Mouse (Mus musculus) lung, postnatal 0 days (tissue): Measurements from ENCODE around the gene Olfr646. TPM values are rescaled to one million over a fixed set of nuclear protein-coding genes. Genes with fewer than 3 reads are reported as not detected.

ENCODE experiments used
- ATAC-seq: fragments of 200-750 bp; cut with Nextera tagmentation; 2 replicates; pipeline ENCODE4 v1.8.0; 2017; ENCODE audit warnings: moderate library complexity
- DNase-seq: peaks from one replicate; pipeline ENCODE4 v3.0.0-alpha.2; 2016; ENCODE audit warnings: low spot score
- H3K27ac ChIP-seq: fragments of 300-500 bp; sonication (generic); 2 replicates; pipeline ENCODE4 v1.5.1; 2014; ENCODE audit warnings: antibody characterized with exemption, mild to moderate bottlenecking, low read length, mixed read lengths
- H3K27me3 ChIP-seq: fragments of 300-500 bp; sonication (generic); replicated peaks from 2 replicates; pipeline ENCODE4 v1.6.1; 2014; ENCODE audit warnings: low read length, mixed read lengths; ENCODE audit not compliant: insufficient read depth
- H3K36me3 ChIP-seq: fragments of 300-500 bp; sonication (generic); 2 replicates; pipeline ENCODE4 v1.6.1; 2014; ENCODE audit warnings: low read length, mixed read lengths; ENCODE audit not compliant: insufficient read depth
- H3K4me1 ChIP-seq: fragments of 300-500 bp; sonication (generic); 2 replicates; pipeline ENCODE4 v1.6.1; 2014; ENCODE audit warnings: antibody characterized with exemption, low read depth, low read length, mixed read lengths; ENCODE audit not compliant: insufficient read depth
- H3K4me2 ChIP-seq: fragments of 300-500 bp; sonication (generic); replicated peaks from 2 replicates; pipeline ENCODE4 v1.6.1; 2014; ENCODE audit warnings: low read depth, mild to moderate bottlenecking, low read length, moderate library complexity, mixed read lengths
- H3K4me3 ChIP-seq: fragments of 300-500 bp; sonication (generic); 2 replicates; pipeline ENCODE4 v1.5.1; 2014; ENCODE audit warnings: low read depth, low read length
- H3K9ac ChIP-seq: fragments of 300-500 bp; sonication (generic); replicated peaks from 2 replicates; pipeline ENCODE4 v1.6.1; 2014; ENCODE audit warnings: low read depth, mild to moderate bottlenecking
- H3K9me3 ChIP-seq: fragments of 300-500 bp; sonication (generic); 2 replicates; pipeline ENCODE4 v1.6.1; 2016; ENCODE audit warnings: low read length, mixed read lengths
- CTCF ChIP-seq: IDR thresholded peaks from 2 replicates; pipeline ENCODE4 v1.5.1; 2016; ENCODE audit warnings: antibody characterized with exemption, mild to moderate bottlenecking
- EP300 ChIP-seq: IDR thresholded peaks from 2 replicates; pipeline ENCODE4 v1.6.1; 2016; ENCODE audit warnings: antibody characterized with exemption, mild to moderate bottlenecking, control low read depth
- WGBS: fragments of 180-500 bp; shearing (Covaris S2); extraction: QIAGEN DNeasy Blood & Tissue Kit; methylation state at CpG from one replicate; pipeline ENCODE4 v1.1.7; 2014; 5-methylcytosine and 5-hydroxymethylcytosine counted together
- polyA plus RNA-seq: library from polyadenylated mRNA; unstranded; fragments of >200 nt; fragmentation: Nextera tagmentation; extraction: Ambion mirVana; gene quantifications from 2 replicates; pipeline ENCODE4 v1.2.1, GENCODE M21; 2015

The Olfr646 gene
- polyA plus RNA-seq, 1 experiment from 2014 or later: not detected

DNA sequence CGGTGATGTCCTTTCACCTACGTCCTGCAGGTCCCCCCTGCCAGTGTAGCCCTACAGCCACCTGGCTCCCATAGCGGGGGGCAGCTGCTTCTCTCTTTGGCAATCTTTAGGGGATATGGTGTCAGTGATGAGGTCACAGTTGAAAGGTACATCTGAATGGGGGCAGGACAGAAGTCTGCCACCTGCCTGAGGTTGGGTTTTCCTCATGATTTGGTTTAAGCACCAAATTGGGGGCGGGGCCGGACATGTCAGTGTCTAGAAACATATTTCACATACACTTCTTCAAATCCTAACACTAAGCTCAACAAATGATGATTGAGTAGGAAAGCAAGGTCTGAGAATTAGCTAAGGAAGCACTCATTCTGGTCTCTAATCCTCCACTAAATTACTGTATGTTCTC, 25.1 kb downstream of the Olfr646 start, which contains the start of gene Ubqln5:
Gene Ubqln5 (minus strand): TSS at position 101 of the 400 bp plus-strand sequence.
- TF ChIP-seq CTCF: no peak
- TF ChIP-seq EP300: no peak
- H3K9ac ChIP-seq: no peak within 1 kb of the TSS
- no peak within 1 kb of the TSS for H3K4me2 ChIP-seq
- H3K27ac ChIP-seq: no peak within 1 kb of the TSS
- no peaks in the 10 kb centered on the region for H3K27me3 ChIP-seq
- no peak for DNase-seq
- WGBS: 85% methylated on average over 5 of the region's 5 CpGs
- no peaks in the 10 kb centered on the region for H3K36me3 ChIP-seq
- H3K4me1 ChIP-seq: no peaks in the 10 kb centered on the region
- ATAC-seq: no peak
- H3K4me3 ChIP-seq: no peak within 1 kb of the TSS
- H3K9me3 ChIP-seq: no peaks in the 10 kb centered on the region

DNA sequence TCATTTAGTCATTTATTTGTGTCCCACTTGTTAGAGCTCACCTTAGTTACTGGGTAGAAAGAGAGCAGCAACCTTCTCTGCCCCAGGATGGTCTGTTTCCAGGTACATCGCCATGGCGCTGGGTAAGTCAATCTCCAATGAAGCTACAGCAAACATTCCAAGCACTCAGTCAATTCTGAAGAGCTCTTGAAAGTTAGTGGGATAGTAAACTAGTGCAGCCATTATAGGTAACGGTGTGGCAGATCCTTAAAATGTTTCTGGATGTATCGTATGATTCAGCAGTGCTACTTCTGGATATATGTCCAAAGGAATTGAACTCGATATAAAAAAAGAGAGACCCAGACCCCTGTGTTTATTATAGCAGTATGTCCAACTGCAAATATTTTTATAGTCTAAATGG, 32.6 kb downstream of the Olfr646 start, which contains the start of gene Olfr643:
Gene Olfr643 (minus strand): TSS at position 101 of the 400 bp plus-strand sequence.
- H3K4me3 ChIP-seq: no peak within 1 kb of the TSS
- no peaks in the 10 kb centered on the region for H3K36me3 ChIP-seq
- ATAC-seq: no peak; the same call in 1 of the 2 replicates
- no peaks in the 10 kb centered on the region for H3K27me3 ChIP-seq
- 54% methylated on average over 5 of the region's 5 CpGs for WGBS
- H3K9ac ChIP-seq: no peak within 1 kb of the TSS
- H3K4me2 ChIP-seq: no peak within 1 kb of the TSS
- no peak for TF ChIP-seq EP300
- no peak for TF ChIP-seq CTCF
- no peaks in the 10 kb centered on the region for H3K4me1 ChIP-seq
- no peak for DNase-seq
- no peaks in the 10 kb centered on the region for H3K9me3 ChIP-seq
- no peak within 1 kb of the TSS for H3K27ac ChIP-seq

- WGBS: 67% methylated on average over 3 of the region's 3 CpGs
- no peak for DNase-seq
- H3K27ac ChIP-seq: no peak within 1 kb of the TSS
Observed at GRCm38 (mm10) chr7:104143179-104143578, 38.5 kb downstream of the Olfr646 start, which contains the start of gene Ubqln3. Ubqln3 (minus strand) TSS chr7:104143279.

DNA sequence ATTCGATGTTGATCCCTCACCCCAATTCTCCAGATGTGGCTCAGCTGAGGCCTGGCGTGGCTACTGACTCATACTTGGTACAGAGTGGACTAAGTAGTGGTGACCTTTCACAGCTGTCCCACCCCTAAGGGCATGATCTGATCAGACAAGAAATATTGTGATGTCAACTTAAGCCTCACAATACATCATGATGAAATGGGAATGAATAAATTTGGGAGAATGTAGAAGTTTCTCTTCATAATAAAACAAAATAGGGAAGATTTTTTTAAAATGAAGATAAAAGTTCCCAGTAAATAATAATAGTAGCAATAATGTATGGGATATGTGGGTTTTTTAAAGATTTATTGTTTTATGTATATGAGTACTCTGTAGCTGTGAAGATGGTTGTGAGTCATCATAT, 45.8 kb downstream of the Olfr646 start, which contains the start of gene Ubqlnl:
Gene Ubqlnl (minus strand): TSS at position 101 of the 400 bp plus-strand sequence.
- H3K9ac ChIP-seq: no peak within 1 kb of the TSS
- no peak for TF ChIP-seq CTCF
- TF ChIP-seq EP300: no peak
- no peaks in the 10 kb centered on the region for H3K9me3 ChIP-seq
- DNase-seq (no peak), ATAC-seq (no peak)
- 74% methylated on average over 2 of the region's 2 CpGs for WGBS
- no peak within 1 kb of the TSS for H3K4me3 ChIP-seq
- no peaks in the 10 kb centered on the region for H3K36me3 ChIP-seq
- no peaks in the 10 kb centered on the region for H3K4me1 ChIP-seq
- H3K27me3 ChIP-seq: no peaks in the 10 kb centered on the region
- no peak within 1 kb of the TSS for H3K4me2 ChIP-seq
- H3K27ac ChIP-seq: no peak within 1 kb of the TSS

More at GRCm38 (mm10) chr7:104143179-104143578, 38.5 kb downstream of the Olfr646 start, which contains the start of gene Ubqln3:
- Histone ChIP-seq H3K36me3 (no peaks in the 10 kb centered on the region), H3K27me3 (no peaks in the 10 kb centered on the region), H3K4me3 (no peak within 1 kb of the TSS), H3K9ac (no peak within 1 kb of the TSS), H3K4me1 (no peaks in the 10 kb centered on the region), H3K9me3 (no peaks in the 10 kb centered on the region), H3K4me2 (no peak within 1 kb of the TSS)
- no peak for ATAC-seq
- TF ChIP-seq CTCF: no peak
- TF ChIP-seq EP300: no peak

Other genes starting within 250 kb of the Olfr646 start
- not detected in 2 replicates for gene Olfr66, start 218.6 kb upstream of the Olfr646 start, polyA plus RNA-seq
- not detected in 2 replicates for gene Olfr64, start 210.4 kb upstream of the Olfr646 start, polyA plus RNA-seq
- 0.05 TPM in 1 of 2 replicates, not detected in the other for gene Olfr65, start 201.4 kb upstream of the Olfr646 start, polyA plus RNA-seq
- not detected in 2 replicates for gene Olfr631, start 176.0 kb upstream of the Olfr646 start, polyA plus RNA-seq
- not detected in 2 replicates for gene Olfr632, start 170.5 kb upstream of the Olfr646 start, polyA plus RNA-seq
- not detected in 2 replicates for gene Olfr633, start 160.4 kb upstream of the Olfr646 start, polyA plus RNA-seq
- not detected in 2 replicates for gene Olfr635, start 133.7 kb upstream of the Olfr646 start, polyA plus RNA-seq
- gene Olfr638, start 106.1 kb upstream of the Olfr646 start, polyA plus RNA-seq: not detected in 2 replicates
- not detected in 2 replicates for gene Olfr639, start 87.6 kb upstream of the Olfr646 start, polyA plus RNA-seq
- gene Olfr640, start 79.3 kb upstream of the Olfr646 start, polyA plus RNA-seq: not detected in 2 replicates
- gene Olfr641, start 69.4 kb upstream of the Olfr646 start, polyA plus RNA-seq: not detected in 2 replicates
- not detected in 2 replicates for gene Olfr642, start 52.2 kb upstream of the Olfr646 start, polyA plus RNA-seq
- gene 4930516K23Rik, start 43.4 kb upstream of the Olfr646 start, polyA plus RNA-seq: not detected in 2 replicates
- not detected in 2 replicates for gene Olfr644, start 33.0 kb upstream of the Olfr646 start, polyA plus RNA-seq
- not detected in 2 replicates for gene Olfr645, start 19.4 kb upstream of the Olfr646 start, polyA plus RNA-seq
- not detected in 2 replicates for gene Ubqln5, start 25.0 kb downstream of the Olfr646 start, polyA plus RNA-seq
- not detected in 2 replicates for gene Olfr643, start 32.5 kb downstream of the Olfr646 start, polyA plus RNA-seq
- gene Ubqln3, start 38.4 kb downstream of the Olfr646 start, polyA plus RNA-seq: not detected in 2 replicates
- gene Ubqlnl, start 45.7 kb downstream of the Olfr646 start, polyA plus RNA-seq: not detected in 2 replicates
- gene Olfm5, start 60.0 kb downstream of the Olfr646 start, polyA plus RNA-seq: not detected in 2 replicates
- 0.13 TPM in 1 of 2 replicates, not detected in the other for gene Olfr648, start 78.5 kb downstream of the Olfr646 start, polyA plus RNA-seq
- not detected in 2 replicates for gene Olfr649, start 91.1 kb downstream of the Olfr646 start, polyA plus RNA-seq
- 0.61 and 1.1 TPM in 2 replicates for gene Trim6, start 113.9 kb downstream of the Olfr646 start, polyA plus RNA-seq
- gene Trim34a, start 139.6 kb downstream of the Olfr646 start, polyA plus RNA-seq: 6.5 and 7.3 TPM in 2 replicates
- gene Trim5, start 183.2 kb downstream of the Olfr646 start, polyA plus RNA-seq: 1.1 and 1.6 TPM in 2 replicates
- gene Trim12a, start 210.6 kb downstream of the Olfr646 start, polyA plus RNA-seq: 10.8 and 11.7 TPM in 2 replicates
- gene Trim34b, start 224.6 kb downstream of the Olfr646 start, polyA plus RNA-seq: 0.07 TPM in 1 of 2 replicates, not detected in the other
- gene Trim12c, start 248.5 kb downstream of the Olfr646 start, polyA plus RNA-seq: 3.1 and 3.6 TPM in 2 replicates